Mouse (Mus musculus) urinary bladder, adult 18-20 months (tissue): ENCODE data around the gene Asic5.
A peak's percentile ranks its signal among the peaks of the same experiment; 100 is the strongest.

Experiments used
- DNase-seq, 2 experiments: peaks; one replicate each; pipeline ENCODE4 v3.0.0; 2022; ENCODE audit warnings: low spot score in 2 of 2, mixed read lengths in 2 of 2

The Asic5 gene

DNA sequence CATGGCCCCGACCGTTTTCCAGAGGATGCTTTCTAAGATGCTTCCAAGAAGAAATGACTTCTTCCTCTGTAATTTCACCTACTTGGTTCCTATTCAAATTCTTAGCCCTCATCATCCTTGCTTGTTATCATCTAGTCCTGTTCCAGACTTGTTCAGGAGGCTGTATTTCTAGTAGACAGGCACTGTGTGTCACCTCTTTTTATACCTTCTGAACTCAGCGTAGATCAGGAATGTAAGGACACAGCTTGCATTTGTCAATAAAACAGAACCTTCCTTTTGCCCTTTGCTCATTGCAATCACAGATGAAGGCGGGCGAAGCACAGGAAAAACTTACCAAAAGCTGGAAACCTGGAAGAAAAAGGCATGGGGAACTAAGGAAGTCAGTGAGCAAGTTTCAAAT, at the start of gene Asic5:
Gene Asic5 (plus strand): TSS at position 301 of the 400 bp plus-strand sequence.
- DNase-seq = no peak

DNA sequence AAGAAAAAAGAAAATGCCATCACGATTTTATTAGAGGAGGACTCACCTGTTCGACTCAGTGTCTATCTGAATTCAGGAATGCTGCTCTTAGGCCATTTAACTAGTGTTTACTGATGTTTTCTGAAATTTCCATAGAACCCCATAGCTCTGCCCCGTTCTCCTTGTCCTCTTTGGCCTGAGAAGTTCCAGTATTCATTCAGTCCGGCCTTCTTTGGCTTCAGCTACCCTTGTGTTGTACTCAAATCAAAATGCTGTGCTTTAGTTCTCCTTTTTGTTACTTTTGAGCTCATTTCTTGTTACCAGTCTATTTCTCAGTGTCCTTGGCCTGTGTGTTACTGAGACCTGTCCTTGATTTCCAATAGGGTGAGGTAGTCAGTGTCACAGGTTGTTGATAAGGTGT, 48.7 kb upstream of the Asic5 start:
- no peak for DNase-seq

DNA sequence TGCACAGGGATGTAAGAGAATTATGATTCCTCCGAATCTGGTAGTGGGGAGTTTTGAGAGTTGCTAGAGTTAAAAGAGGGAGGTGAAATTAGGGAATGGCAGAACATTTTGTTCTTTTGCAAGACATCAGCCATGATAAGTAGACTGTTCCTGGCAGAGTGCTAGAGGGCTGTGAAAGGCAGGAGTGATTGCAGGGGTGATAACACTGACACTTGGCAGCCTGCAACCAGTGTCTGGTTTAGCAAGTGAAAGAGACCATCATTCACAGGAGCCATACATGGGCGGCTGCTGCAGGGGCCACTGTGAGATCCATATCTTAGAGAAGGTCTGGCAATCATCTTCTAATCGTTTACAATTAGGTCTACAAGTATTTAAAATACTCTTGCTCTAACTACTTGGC, 43.2 kb upstream of the Asic5 start:
- DNase-seq = no peak

DNA sequence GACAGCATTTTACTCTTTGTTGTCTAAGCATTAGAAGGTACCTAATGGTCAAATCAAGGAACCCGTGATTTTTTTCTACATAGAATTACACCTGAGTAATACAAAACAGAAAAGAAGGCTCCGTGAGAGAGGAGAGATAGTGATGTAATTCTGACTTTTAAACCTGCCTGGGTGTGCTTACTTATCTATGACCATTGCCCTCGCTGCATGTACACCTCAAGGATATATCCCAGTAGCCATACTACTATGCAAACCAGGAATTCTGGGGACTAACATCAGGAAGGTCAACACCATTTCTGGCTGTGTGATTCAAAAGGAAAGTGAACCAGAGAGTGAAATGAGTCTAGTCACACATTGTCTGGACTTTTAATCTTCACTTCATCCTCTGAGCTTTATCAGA, 39.7 kb upstream of the Asic5 start:
- no peak for DNase-seq

DNA sequence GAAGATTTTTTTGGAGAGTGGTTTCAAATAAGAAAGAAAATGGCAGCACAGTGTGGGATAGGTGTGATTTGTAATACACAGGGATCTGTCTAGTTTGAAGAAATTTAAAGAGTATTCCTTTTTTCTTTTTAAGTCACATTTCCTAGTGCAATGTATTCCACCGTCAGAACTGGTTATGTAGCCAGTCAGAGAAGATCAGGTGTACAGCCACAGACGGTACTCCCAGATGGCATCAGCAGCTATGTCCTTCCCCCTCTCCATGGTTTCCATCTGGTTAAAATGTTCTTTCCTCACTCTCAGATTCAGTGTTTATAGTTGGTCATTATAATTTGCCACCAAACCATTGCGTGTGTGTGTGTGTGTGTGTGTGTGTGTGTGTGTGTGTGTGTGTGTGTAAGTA, 39.0 kb upstream of the Asic5 start:
- DNase-seq = no peak

DNA sequence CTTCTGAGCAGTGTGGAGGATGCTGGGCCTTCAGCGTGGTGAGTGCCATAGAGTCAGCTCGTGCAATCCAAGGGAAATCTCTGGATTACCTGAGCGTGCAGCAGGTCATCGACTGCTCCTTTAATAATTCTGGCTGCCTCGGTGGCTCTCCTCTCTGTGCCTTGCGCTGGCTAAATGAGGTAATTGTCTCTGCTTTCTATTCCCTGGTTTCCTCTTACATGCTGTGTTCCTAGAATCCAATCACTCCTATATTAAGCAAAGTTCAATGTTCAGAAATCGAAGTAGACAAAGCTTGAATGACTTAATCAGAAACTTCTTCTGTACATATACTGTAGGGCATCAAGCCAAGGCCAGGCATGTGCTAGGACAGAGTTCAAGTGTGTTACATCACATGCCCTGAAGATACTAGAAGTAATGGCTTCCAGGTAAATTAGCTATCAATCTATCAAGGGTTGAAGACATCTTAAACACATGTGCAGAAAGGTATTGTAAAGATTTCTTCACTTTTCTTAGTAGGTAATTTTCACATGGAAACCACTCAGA, 37.2 kb upstream of the Asic5 start:
- no peak for DNase-seq

DNA sequence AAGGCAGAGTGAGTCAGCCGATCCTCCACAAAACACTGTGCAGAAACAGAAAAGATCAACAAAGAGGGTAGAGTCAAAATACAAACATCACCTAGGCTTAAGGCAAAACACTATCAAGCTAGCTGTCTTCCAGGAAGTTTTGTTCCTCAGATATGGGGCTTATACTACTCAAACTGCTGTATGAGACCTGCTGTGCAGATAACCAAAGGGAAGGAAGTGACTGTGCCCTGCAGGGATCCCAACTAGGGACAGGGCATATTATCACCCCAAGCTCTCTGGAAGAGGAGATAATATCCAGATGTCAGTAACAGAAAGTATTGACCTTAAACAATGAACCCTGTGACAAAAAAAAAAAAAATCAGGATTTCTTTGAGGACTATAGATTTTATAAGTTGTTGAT, 33.0 kb upstream of the Asic5 start:
- DNase-seq = no peak

DNA sequence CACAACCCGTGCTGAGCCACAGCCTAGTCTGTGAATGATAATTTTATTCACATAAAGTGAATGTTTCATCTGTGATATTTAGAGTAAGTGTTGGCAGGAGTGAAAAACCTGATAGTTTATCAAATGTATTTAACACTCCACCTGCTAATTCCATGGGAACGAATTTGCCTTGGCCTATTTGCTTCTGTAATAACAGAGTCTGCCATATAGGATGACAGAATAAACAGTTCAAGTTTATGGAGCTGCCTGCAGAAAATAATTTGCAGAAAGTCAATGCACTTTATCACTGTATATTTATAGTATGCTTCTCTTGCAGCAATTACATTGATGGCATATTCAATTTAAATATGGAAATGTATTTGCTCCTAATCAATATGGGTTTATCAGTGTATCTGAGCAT, 30.3 kb upstream of the Asic5 start:
- no peak for DNase-seq

DNA sequence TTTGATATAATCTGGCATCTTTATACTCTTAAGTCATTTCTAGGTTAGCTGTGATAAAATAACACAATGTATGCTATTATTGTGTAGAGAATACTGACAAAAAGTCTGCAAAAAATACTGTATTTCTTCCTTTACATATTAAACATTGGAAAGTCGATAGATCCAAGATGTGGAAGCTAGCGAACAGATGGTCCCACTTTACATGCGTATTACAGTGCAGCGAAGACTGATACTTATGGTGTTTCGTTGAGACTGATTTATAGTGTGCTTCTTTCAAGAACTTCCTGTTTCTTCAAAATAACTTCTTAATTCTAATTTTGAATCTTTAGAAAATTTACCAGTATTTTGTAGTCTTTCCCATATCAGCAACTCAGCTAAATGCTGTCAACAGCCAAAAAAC, 24.6 kb upstream of the Asic5 start:
- DNase-seq = no peak

DNA sequence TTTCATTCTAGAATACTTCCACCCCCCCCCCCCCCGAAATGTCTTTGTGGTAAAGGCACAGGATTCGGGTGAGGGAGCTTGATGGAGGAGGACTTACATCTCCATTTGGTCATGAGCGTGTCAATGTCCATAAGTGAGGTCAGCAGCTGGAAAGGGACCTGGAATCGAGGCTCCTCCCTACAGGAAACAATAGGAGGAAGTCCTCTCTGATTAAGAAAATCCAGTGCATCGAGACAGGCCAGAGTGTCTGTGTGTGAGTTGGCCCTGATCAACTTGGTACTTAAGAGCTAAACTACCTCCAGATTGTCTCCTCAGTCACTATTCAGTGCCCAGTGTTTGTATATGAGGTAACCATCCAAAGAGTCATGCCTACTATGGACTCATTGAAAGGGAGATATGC, 20.8 kb upstream of the Asic5 start:
- DNase-seq = no peak

DNA sequence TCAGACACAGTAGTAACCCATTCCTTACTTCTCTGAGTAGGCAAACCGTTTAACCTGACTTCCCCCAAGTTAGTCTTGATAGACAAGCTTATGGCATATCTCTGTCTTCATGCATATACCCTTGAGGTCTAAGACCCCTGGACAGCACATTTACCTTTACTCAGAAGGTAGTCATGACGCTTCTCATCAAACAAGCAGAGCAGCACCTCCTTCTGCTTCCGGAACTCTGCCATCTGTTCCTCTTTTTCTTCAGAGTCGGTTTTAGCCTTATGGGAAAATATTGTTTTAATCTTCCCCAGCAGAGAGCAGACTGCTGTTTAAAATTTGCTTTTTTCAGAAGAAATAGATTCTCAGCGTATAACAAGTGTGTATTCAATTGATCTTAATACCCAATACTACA, 18.3 kb upstream of the Asic5 start:
- DNase-seq = no peak

DNA sequence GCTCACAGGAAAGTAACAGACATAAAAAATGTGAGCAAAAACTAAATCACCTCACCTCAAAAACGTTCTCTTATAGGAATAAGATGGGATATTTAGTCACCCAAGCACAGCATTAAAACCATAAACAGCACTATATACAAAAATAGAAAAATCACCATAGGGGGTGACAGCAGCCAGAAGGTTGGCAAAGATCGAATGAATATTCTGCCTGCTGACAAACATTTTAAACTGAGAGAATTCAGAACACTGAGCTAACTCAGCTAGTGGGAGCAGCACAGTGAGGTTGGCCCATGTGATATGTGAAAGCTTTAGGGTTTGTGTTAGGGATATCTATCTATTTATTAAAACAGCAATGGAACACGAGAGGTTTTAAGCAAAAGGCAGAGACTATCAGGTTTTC, 17.5 kb upstream of the Asic5 start:
- no peak for DNase-seq

DNA sequence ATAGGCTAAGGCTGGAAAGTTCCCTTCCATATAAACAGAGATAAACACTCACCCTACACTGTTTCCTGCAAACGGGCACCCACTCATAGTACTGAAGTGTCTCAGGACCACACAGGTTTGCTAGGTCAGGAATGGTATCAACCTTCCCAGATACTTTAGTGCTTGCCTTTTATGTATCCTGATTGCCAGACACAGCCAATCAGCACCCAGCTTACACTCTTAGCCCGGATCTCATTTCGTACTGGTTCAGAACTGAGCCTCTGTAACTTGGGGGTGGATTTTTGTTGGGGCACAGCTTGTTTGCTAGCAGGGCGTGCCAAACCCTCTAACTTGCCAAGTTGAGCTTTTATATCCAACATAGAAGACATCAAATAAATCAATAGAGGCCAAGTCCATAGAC, 6.5 kb upstream of the Asic5 start:
- DNase-seq = no peak

DNA sequence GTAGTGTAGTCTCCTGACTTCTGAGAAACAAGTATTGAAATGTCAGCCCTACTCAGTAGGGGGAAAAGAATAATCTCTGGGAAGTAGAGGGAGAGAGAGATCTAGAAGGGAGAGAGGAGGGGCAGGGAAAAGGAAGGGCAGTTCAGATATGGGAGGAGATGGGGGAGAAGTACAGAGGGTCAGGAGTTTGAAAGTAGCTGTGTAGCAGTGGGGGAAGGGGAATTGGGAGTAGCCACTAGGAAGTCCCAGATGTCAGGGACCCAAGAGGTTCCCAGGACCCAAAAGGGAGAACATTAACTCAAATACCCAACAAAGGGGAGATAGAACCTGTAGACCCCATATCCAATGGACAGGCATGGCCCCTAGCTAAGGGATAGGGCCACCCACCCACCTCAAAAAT, 6.0 kb upstream of the Asic5 start, which contains the start of gene Tdo2:
Gene Tdo2 (minus strand): TSS at position 101 of the 400 bp plus-strand sequence.
- DNase-seq = no peak

DNA sequence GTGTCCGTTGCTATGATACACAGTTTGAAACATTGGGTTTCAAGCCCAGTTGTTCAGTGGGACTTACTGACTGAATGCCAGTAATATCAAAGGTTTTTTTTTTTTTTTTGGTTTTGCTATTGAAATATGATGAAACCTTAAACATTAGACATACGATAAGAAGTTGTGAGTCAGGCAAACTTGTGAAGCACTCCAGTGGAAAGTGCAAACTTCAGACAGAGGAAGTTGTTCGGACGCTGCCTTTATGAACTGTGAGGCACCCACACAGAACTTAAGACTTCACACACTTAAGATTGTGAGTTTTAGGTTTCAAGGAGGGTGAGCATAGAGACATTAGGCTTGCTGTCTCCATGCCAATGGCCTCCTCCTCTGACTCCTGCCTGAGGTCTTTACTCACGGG, 514 bp upstream of the Asic5 start:
- no peak for DNase-seq

DNA sequence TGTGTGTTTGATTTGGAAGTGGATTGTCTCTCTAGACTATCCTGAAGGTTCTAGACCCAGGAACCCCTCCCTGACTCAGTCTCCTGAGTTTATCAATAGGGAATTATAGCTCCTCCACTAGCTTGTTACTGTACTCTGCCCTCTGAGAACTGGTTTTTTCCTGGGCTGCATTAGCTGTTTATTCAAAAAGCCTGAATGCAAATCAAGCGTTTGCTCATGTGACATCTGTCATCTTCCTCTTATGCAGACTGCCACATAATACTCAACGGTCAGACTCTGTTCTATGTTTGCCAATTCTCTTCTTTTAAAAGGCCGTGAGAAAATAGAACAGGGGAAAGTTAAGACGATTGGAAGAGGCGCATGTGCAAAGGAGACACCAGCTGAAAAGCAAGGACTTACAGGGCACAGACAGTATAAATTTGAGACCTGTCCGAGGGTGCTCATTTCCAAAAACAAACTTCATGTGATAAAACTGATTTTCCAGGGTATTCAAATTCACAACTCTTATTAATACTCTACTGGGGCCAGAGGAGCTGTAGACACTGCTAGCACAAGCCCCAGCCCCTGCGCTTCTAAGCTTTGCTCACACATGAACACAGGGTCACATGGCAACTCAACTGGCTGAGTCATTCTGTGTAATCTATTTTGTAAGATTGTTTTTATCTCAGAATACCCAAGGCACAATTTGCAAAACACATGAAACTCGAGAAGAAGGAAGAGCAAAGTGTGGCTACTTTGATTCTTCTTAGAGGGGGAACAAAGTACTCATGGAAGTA, 1.2 kb downstream of the Asic5 start:
- peak in 1 of 2 experiments; percentile 25 for DNase-seq

DNA sequence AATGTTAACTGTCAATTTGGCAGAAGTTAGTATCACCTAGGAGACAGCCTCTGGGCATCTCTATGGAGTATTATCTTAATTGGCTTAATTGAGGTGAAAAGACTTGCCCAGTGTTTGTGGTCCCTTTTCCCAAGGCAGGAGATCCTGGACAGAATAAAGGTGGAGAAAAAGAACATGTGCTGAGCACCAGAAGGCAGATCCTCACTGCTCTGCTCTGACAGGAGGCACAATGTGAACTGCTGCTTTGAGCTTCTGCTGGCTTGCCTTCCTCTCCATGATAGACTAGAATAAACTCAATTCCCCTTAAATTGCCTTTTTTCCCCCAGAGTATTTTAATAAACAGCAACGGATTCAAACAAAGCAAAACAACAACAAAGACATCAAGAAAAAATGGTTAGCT, 3.0 kb downstream of the Asic5 start:
- no peak for DNase-seq

DNA sequence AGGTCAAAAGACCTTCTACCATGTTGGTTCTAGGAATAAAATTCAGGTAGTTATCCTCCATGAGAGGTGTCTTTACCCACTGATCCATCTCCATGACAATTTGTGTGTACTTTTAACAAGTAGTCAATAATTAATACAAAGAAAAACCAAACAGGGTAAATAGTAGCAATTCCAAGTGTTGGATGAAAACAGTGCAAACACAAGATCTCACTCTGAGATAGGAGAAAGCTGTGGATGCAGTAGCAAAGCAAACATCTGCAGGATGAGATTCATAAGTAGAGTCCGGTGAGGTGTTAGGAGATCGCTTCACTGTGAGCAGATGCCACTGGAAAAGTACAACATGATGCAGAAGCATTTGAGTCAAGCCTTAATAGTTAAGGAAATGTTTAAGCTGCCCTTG, 4.0 kb downstream of the Asic5 start:
- no peak for DNase-seq

DNA sequence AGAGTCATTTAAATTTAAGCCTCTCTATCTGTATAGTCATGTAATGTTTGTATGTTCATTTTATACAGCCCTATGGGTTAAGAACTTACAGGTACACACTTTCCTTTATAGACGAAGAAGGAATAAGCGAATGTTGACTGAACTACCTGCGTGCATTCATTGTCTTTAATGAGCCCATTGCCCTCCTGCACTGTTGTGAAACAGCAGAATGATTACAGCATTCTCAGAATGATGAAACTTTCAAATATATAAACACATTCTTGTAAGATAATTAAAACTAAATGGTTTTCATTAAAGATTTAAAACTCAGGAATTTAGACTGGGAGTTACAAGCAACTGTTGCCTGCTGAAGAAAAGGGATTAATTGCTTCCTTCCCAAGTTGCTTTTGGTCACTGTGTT, 5.5 kb downstream of the Asic5 start:
- DNase-seq = no peak

DNA sequence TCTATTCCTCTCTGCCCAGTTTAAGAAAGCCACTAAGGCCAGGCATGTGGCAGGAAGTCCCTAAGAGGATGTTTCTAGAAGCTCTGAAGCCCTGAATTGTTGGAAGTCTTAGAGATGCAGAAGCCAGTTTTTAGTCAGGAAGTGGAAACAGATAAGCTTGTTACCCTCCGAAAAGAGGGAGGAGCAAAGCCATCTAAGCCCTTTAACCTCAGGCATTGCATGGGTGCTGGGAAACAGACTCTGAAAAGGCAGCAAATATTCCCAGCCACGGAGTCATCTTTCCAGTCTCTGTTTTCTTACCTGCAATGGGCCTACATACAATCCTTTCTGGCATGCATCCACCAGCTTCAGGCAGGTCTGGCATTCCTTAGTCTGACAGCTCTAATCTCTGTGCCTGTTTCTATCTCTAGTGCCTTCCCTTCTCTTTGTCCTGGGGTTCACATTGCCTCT, 7.6 kb downstream of the Asic5 start:
- DNase-seq = no peak

DNA sequence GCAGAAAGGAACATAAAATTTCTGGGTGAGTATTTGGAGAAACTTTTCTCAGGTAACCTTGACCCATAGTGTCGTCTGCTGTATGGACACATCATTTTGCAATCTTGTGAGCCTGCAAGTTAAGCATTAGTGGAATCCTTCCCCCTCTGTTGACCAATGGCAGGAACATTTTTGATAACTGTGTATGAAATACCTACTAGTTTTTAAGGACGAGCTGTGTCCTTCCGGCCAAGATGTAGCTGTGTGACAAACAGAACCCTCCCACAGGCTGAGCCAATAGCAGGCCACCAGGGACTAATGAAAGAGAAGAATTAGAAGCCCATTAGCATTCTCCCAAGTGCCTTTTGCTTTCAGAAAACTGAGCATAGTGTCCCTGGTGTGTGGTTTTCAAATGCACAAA, 8.4 kb downstream of the Asic5 start:
- no peak for DNase-seq

DNA sequence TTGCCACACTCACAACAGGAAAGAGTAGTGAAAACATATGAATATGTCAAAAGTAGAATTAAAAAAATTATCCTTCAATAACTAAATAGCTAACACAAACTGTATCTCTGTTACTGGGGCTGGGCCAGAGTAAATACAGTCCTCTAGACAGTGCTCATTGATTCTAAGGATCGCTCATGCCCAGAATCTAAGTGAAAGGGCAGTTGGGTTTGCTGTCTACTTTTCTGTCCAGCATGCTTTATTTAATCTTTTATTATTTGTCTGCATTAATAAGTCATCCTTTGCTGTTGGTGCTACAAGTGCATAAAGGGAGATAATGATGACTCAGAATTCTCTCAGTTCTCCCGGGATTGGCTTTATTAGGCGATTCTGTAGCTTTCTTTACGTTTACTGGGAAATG, 13.3 kb downstream of the Asic5 start:
- DNase-seq = no peak

DNA sequence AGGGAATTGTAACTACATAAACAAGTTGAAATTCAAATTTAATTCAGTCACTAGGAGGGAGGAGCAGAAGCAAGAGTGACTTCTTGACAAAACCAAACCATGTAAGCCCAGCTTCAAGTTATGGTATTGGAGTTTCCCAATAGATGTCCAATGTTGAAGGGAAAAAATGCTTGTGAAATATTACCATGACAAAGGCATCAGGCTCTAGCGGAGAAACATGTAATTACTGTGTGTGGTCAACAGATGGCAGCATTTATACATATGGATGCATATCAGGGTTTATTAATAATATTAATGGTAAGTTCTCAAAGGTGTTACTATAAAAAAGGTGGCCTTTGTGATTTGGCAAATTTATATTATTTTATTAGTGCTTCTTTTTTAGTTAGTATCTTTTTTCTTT, 13.9 kb downstream of the Asic5 start:
- DNase-seq = no peak

DNA sequence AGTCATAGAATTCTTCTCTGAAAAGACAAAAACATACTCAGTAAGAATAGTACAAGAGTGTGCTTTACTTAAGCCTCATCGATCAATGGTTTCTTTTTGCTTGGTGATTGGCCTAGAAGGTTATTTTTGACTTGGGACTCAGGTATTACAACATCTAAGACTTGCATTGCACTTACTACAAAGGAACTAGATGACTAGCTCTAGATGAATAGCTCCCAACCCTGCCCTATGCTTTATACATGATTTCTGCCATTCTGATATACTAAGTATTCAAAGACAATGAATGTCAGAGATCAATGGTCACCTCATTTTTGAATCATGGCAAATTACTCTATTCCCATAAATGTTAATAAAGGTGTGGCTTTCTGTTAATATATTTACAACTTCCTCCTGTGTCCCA, 24.9 kb downstream of the Asic5 start:
- no peak for DNase-seq
